Mouse (Mus musculus): ENCODE measurements at regions not wholly inside any gene's neighbourhood (a gene's known extent, or its start where the extent isn't known, plus 50 kb on each side); places are given as distances from the start of the nearest gene placed in this dataset.
A peak's percentile ranks its signal among the peaks of the same experiment; 100 is the strongest.
"Not testable (repeated sequence)": the region's sequence is repeated elsewhere in the genome, so short reads cannot be mapped to it uniquely, and the experiment has no call there.

GRCm38 (mm10) chr13:3035291-3035690 lies 502.6 kb upstream of the Gdi2 start:
- not testable (repeated sequence) for ATAC-seq

- peak; percentile 14 for ATAC-seq
Observed at GRCm38 (mm10) chr13:3037010-3037409, 500.9 kb upstream of the Gdi2 start.

- not testable (repeated sequence) for ATAC-seq
Observed at GRCm38 (mm10) chr13:3046381-3047105, 491.3 kb upstream of the Gdi2 start.

GRCm38 (mm10) chr13:3083480-3083879 lies 454.4 kb upstream of the Gdi2 start:
- ATAC-seq, result not testable (repeated sequence)

GRCm38 (mm10) chr13:3089971-3090370 lies 447.9 kb upstream of the Gdi2 start:
- ATAC-seq, result not testable (repeated sequence)

- ATAC-seq, result not testable (repeated sequence)
Observed at GRCm38 (mm10) chr13:3106543-3106942, 431.3 kb upstream of the Gdi2 start.

GRCm38 (mm10) chr13:3128150-3128549 lies 409.7 kb upstream of the Gdi2 start:
- not testable (repeated sequence) for ATAC-seq

GRCm38 (mm10) chr13:3137281-3137680 lies 400.6 kb upstream of the Gdi2 start:
- not testable (repeated sequence) for ATAC-seq

GRCm38 (mm10) chr13:3138698-3139097 lies 399.2 kb upstream of the Gdi2 start:
- ATAC-seq, result no peak

- not testable (repeated sequence) for ATAC-seq
Observed at GRCm38 (mm10) chr13:3145513-3145912, 392.4 kb upstream of the Gdi2 start.

Data from inflammation-experienced regulatory T-cells, adult 6 months (primary cell).